Mouse (Mus musculus): ENCODE data around the gene Gm3752. TPM values are rescaled to one million over a fixed set of nuclear protein-coding genes. Genes with fewer than 3 reads are reported as not detected.
"Not testable (repeated sequence)": the region's sequence is repeated elsewhere in the genome, so short reads cannot be mapped to it uniquely, and the experiment has no call there.

Gm3752 gene
- total RNA-seq (2014; rRNA removed), result 10.6 and 12.8 TPM in 2 replicates
- 18.6 and 18.8 TPM in 2 replicates for polyA plus RNA-seq (2015; fragmentation: Nextera tagmentation; extraction: Ambion mirVana)

DNA sequence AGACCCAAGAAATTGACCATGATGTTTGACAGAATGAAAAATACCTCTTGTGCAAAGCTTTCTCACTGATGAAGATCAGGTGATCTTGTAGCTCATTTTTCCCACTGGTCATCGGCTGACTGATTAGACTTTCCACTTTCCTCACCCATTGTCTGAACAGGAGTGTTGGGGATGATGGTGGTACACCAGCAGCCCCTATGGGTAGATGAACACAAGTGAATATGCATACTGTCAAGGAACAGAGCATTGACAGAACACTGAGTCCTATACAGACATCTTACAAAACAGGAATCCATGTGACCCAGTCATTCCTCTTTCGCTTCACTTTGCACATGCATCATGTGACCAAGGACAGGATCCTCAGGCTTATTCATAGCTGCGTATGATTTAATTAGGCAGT, at the start of gene Gm3752:
TSS of gene Gm3752 (minus strand) at position 101 of the 400 bp plus-strand sequence.
- H3K4me3 ChIP-seq (ENCODE audit: low read depth, low read length); H3K9ac ChIP-seq; ATAC-seq; H3K27me3 ChIP-seq (ENCODE audit: insufficient read depth, low read length); DNase-seq; H3K9me3 ChIP-seq (ENCODE audit: low read length); H3K4me1 ChIP-seq (ENCODE audit: insufficient read depth); H3K27ac ChIP-seq (ENCODE audit: low read depth, low read length); H3K36me3 ChIP-seq (ENCODE audit: insufficient read depth); H3K4me2 ChIP-seq (ENCODE audit: low read depth): not testable (repeated sequence)
- WGBS, result 69% methylated on average over 1 of the region's 3 CpGs

DNA sequence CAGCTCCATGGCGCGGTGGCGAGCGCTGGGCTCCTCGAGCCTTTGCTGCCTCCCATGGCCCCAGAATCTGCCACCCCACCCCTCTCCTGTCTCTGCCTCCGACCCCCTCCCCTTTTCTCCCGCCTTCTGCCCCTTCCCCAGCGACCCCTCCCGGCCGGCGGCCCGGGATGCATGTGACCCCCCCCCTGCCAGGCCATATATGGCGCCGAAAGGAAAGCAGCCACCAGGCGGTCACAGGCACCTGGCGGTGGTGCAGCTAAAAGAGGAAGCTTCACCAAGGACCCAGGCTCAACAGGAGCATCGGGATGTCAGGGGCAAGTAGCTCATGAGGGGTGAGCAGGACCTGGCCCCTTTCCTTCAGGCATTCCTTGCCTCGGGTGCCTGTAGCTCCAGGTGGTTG, 5.2 kb upstream of the Gm3752 start:
- H3K27ac ChIP-seq (ENCODE audit: low read depth, low read length); H3K9me3 ChIP-seq (ENCODE audit: low read length); ATAC-seq; H3K4me1 ChIP-seq (ENCODE audit: insufficient read depth); H3K36me3 ChIP-seq (ENCODE audit: insufficient read depth); H3K27me3 ChIP-seq (ENCODE audit: insufficient read depth, low read length): not testable (repeated sequence)
- H3K4me2 ChIP-seq (ENCODE audit: low read depth), result peak overlapping the region; percentile 51
- peak overlapping the region; percentile 53 for H3K9ac ChIP-seq
- TF ChIP-seq CTCF (IDR thresholded peaks at IDR 0.05; ENCODE audit: low read depth), result peak; percentile 33
- peak overlapping the region; percentile 31 for H3K4me3 ChIP-seq (ENCODE audit: low read depth, low read length)
- 2% methylated on average over 11 of the region's 18 CpGs for WGBS
- peak; percentile 11 for DNase-seq

DNA sequence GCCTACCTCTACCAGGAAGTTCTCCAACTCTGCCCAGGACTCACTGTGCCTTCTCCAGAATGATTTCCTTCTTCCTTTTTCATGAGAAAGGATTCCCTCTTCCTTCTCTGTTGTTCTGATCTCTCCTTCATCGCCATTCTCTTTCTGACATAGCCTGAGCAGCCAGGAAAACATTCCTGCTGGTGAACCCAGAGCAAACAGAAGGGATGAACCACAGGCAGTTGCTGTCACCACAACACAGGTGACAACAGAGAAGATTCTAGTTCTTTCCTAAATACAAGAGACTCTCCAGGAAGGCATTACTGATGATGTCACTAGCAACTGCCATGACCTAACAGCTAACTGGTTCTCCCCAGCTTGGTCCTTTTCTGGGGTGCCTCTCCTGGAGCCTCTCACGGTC, 32.7 kb downstream of the Gm3752 start, which contains the start of gene Gm3755:
TSS of gene Gm3755 (minus strand) at position 101 of the 400 bp plus-strand sequence.
- H3K9ac ChIP-seq; H3K4me1 ChIP-seq (ENCODE audit: insufficient read depth); H3K36me3 ChIP-seq (ENCODE audit: insufficient read depth); H3K27me3 ChIP-seq (ENCODE audit: insufficient read depth, low read length); DNase-seq; H3K9me3 ChIP-seq (ENCODE audit: low read length); H3K27ac ChIP-seq (ENCODE audit: low read depth, low read length); H3K4me2 ChIP-seq (ENCODE audit: low read depth); ATAC-seq; H3K4me3 ChIP-seq (ENCODE audit: low read depth, low read length): not testable (repeated sequence)
- WGBS, result no CpG with 5 or more reads among the region's 2 CpGs

DNA sequence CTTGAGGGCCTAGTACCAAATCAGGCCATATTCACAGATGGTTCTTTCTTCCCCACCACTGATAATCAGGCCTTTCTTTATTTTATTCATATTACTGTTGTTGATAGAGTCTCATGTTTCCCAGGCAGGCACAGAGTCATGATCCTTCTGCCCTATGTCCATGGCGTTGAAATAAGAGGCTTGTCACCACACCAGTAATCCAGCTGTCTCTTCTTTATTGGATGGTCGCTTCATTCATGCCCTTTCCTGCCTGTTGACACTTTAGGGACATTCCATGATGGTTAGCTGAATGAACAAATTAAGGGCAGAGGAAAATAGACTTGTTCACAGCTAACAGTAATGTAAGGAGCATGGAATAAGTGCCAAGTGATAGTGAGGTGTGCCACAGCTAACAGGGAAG, 61.1 kb downstream of the Gm3752 start:
- DNase-seq; ATAC-seq; H3K4me3 ChIP-seq (ENCODE audit: low read depth, low read length); H3K4me1 ChIP-seq (ENCODE audit: insufficient read depth); H3K9ac ChIP-seq; H3K4me2 ChIP-seq (ENCODE audit: low read depth); H3K9me3 ChIP-seq (ENCODE audit: low read length); H3K27ac ChIP-seq (ENCODE audit: low read depth, low read length); H3K27me3 ChIP-seq (ENCODE audit: insufficient read depth, low read length); H3K36me3 ChIP-seq (ENCODE audit: insufficient read depth): not testable (repeated sequence)
- 79% methylated on average over 2 of the region's 2 CpGs for WGBS

Other genes with a start within 250 kb of the Gm3752 start
- gene Gm3727, start 219.0 kb downstream of the Gm3752 start, total RNA-seq (2014; rRNA removed), result not detected in 2 replicates
- gene Gm3727, start 219.0 kb downstream of the Gm3752 start, polyA plus RNA-seq (2015; fragmentation: Nextera tagmentation; extraction: Ambion mirVana), result not detected in 2 replicates
- gene Gm3739, start 168.7 kb downstream of the Gm3752 start, total RNA-seq (2014; rRNA removed), result 4.6 and 6.0 TPM in 2 replicates
- 8.8 and 9.3 TPM in 2 replicates for gene Gm3739, start 168.7 kb downstream of the Gm3752 start, polyA plus RNA-seq (2015; fragmentation: Nextera tagmentation; extraction: Ambion mirVana)
- gene Gm5797, start 151.4 kb downstream of the Gm3752 start, total RNA-seq (2014; rRNA removed), result not detected in 2 replicates
- not detected in 2 replicates for gene Gm5797, start 151.4 kb downstream of the Gm3752 start, polyA plus RNA-seq (2015; fragmentation: Nextera tagmentation; extraction: Ambion mirVana)
- not detected in 2 replicates for gene Gm8374, start 118.6 kb downstream of the Gm3752 start, total RNA-seq (2014; rRNA removed)
- gene Gm8374, start 118.6 kb downstream of the Gm3752 start, polyA plus RNA-seq (2015; fragmentation: Nextera tagmentation; extraction: Ambion mirVana), result not detected in 2 replicates
- 0.54 TPM in 1 of 2 replicates, not detected in the other for gene Gm3755, start 32.8 kb downstream of the Gm3752 start, total RNA-seq (2014; rRNA removed)
- 0.10 TPM in 1 of 2 replicates, not detected in the other for gene Gm3755, start 32.8 kb downstream of the Gm3752 start, polyA plus RNA-seq (2015; fragmentation: Nextera tagmentation; extraction: Ambion mirVana)
- gene Gm3558, start 84.8 kb upstream of the Gm3752 start, total RNA-seq (2014; rRNA removed), result 2.9 and 3.3 TPM in 2 replicates
- 4.5 and 5.6 TPM in 2 replicates for gene Gm3558, start 84.8 kb upstream of the Gm3752 start, polyA plus RNA-seq (2015; fragmentation: Nextera tagmentation; extraction: Ambion mirVana)
- not detected in 2 replicates for gene Gm10338, start 111.8 kb upstream of the Gm3752 start, total RNA-seq (2014; rRNA removed)
- not detected in 2 replicates for gene Gm10338, start 111.8 kb upstream of the Gm3752 start, polyA plus RNA-seq (2015; fragmentation: Nextera tagmentation; extraction: Ambion mirVana)
- gene Gm10128, start 160.2 kb upstream of the Gm3752 start, total RNA-seq (2014; rRNA removed), result not detected in 2 replicates
- not detected in 2 replicates for gene Gm10128, start 160.2 kb upstream of the Gm3752 start, polyA plus RNA-seq (2015; fragmentation: Nextera tagmentation; extraction: Ambion mirVana)

Measured in forebrain, postnatal 0 days (tissue).